Mouse (Mus musculus) lung, postnatal 0 days (tissue): Measurements from ENCODE around the gene Camta1. TPM values are rescaled to one million over a fixed set of nuclear protein-coding genes. Genes with fewer than 3 reads are reported as not detected.

Experiments used
- ATAC-seq: fragments of 200-750 bp; cut with Nextera tagmentation; 2 replicates; pipeline ENCODE4 v1.8.0; 2017; ENCODE audit warnings: moderate library complexity
- DNase-seq: peaks from one replicate; pipeline ENCODE4 v3.0.0-alpha.2; 2016; ENCODE audit warnings: low spot score
- H3K27ac ChIP-seq: fragments of 300-500 bp; sonication (generic); 2 replicates; pipeline ENCODE4 v1.5.1; 2014; ENCODE audit warnings: antibody characterized with exemption, mild to moderate bottlenecking, low read length, mixed read lengths
- H3K27me3 ChIP-seq: fragments of 300-500 bp; sonication (generic); replicated peaks from 2 replicates; pipeline ENCODE4 v1.6.1; 2014; ENCODE audit warnings: low read length, mixed read lengths; ENCODE audit not compliant: insufficient read depth
- H3K36me3 ChIP-seq: fragments of 300-500 bp; sonication (generic); 2 replicates; pipeline ENCODE4 v1.6.1; 2014; ENCODE audit warnings: low read length, mixed read lengths; ENCODE audit not compliant: insufficient read depth
- H3K4me1 ChIP-seq: fragments of 300-500 bp; sonication (generic); 2 replicates; pipeline ENCODE4 v1.6.1; 2014; ENCODE audit warnings: antibody characterized with exemption, low read depth, low read length, mixed read lengths; ENCODE audit not compliant: insufficient read depth
- H3K4me2 ChIP-seq: fragments of 300-500 bp; sonication (generic); replicated peaks from 2 replicates; pipeline ENCODE4 v1.6.1; 2014; ENCODE audit warnings: low read depth, mild to moderate bottlenecking, low read length, moderate library complexity, mixed read lengths
- H3K4me3 ChIP-seq: fragments of 300-500 bp; sonication (generic); 2 replicates; pipeline ENCODE4 v1.5.1; 2014; ENCODE audit warnings: low read depth, low read length
- H3K9ac ChIP-seq: fragments of 300-500 bp; sonication (generic); replicated peaks from 2 replicates; pipeline ENCODE4 v1.6.1; 2014; ENCODE audit warnings: low read depth, mild to moderate bottlenecking
- H3K9me3 ChIP-seq: fragments of 300-500 bp; sonication (generic); 2 replicates; pipeline ENCODE4 v1.6.1; 2016; ENCODE audit warnings: low read length, mixed read lengths
- CTCF ChIP-seq: IDR thresholded peaks from 2 replicates; pipeline ENCODE4 v1.5.1; 2016; ENCODE audit warnings: antibody characterized with exemption, mild to moderate bottlenecking
- EP300 ChIP-seq: IDR thresholded peaks from 2 replicates; pipeline ENCODE4 v1.6.1; 2016; ENCODE audit warnings: antibody characterized with exemption, mild to moderate bottlenecking, control low read depth
- WGBS: fragments of 180-500 bp; shearing (Covaris S2); extraction: QIAGEN DNeasy Blood & Tissue Kit; methylation state at CpG from one replicate; pipeline ENCODE4 v1.1.7; 2014; 5-methylcytosine and 5-hydroxymethylcytosine counted together
- polyA plus RNA-seq: library from polyadenylated mRNA; unstranded; fragments of >200 nt; fragmentation: Nextera tagmentation; extraction: Ambion mirVana; gene quantifications from 2 replicates; pipeline ENCODE4 v1.2.1, GENCODE M21; 2015

Gene Camta1
- polyA plus RNA-seq, 1 experiment from 2014 or later = 86.4 TPM

DNA sequence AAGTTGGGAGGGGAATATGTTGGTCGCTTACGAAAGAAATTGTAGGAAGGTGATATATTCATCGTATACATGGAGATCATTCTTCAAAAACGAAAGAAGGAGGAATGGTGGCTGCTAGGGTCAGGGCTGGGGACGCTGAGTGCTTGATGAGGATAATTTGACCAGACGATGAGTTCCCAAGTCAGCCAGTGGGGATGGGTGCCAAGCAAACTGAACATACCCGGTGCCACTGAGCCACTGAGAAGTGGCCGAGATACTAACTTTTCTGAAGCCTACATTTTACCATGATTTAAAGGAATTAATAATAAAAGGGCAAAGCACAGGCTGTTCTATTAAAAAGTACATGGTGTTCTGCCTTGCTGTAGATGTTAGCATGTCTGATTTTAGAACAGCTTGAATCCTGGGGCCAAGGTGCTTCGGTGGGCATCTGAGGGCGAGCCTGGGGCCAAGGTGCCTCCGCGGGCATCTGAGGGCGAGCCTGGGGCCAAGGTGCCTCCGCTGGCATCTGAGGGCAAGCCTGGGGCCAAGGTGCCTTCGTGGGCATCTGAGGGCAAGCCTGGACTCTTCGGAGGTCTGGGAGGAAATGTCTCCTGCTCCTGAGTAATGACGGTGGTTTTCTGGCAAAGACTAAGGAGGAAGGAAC lies 40.5 kb upstream of the Camta1 start:
- peaks cover 12% of the 10 kb centered on the region for H3K4me1 ChIP-seq
- TF ChIP-seq CTCF = no peak
- ATAC-seq = peak; percentile 13; the same call in 1 of the 2 replicates
- DNase-seq = peak; percentile 25
- H3K9ac ChIP-seq = no peak overlapping the region
- no peaks in the 10 kb centered on the region for H3K27me3 ChIP-seq
- no peak overlapping the region for H3K4me3 ChIP-seq
- H3K9me3 ChIP-seq = no peaks in the 10 kb centered on the region
- H3K4me2 ChIP-seq = no peak overlapping the region
- peak overlapping the region; percentile 64; the same call in 1 of the 2 replicates for H3K27ac ChIP-seq
- WGBS = 69% methylated on average over 17 of the region's 17 CpGs
- no peaks in the 10 kb centered on the region for H3K36me3 ChIP-seq

DNA sequence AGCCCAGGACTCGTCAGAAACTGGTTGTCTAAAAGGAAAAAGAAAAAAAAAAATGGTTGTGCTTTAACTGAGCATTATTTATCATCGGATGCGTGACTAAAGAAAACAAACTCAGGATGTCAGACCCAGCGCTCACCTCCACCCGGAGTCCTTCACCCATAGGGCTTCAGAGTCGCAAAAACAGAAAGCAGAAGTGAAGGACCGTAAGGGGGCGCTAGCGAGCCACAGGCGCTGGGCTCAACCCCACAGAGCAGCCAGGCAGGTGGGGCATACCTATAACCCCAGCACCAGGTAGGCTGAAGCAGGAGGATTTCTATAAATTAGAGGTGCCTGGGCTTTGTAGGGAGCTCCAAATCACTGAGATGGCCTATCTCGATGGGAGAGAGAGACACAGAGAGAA lies 39.7 kb upstream of the Camta1 start:
- 44% methylated on average over 11 of the region's 11 CpGs for WGBS
- DNase-seq (no peak), ATAC-seq (no peak)
- peaks cover 12% of the 10 kb centered on the region for H3K4me1 ChIP-seq
- H3K9ac ChIP-seq = no peak overlapping the region
- no peak overlapping the region for H3K4me3 ChIP-seq
- H3K36me3 ChIP-seq = no peaks in the 10 kb centered on the region
- H3K9me3 ChIP-seq = no peaks in the 10 kb centered on the region
- H3K4me2 ChIP-seq = no peak overlapping the region
- no peaks in the 10 kb centered on the region for H3K27me3 ChIP-seq
- H3K27ac ChIP-seq = 0 out of 2 replicates have a peak overlapping the region, but pooled peaks have one; percentile 64
- TF ChIP-seq EP300 (no peak), CTCF (peak; percentile 41)

DNA sequence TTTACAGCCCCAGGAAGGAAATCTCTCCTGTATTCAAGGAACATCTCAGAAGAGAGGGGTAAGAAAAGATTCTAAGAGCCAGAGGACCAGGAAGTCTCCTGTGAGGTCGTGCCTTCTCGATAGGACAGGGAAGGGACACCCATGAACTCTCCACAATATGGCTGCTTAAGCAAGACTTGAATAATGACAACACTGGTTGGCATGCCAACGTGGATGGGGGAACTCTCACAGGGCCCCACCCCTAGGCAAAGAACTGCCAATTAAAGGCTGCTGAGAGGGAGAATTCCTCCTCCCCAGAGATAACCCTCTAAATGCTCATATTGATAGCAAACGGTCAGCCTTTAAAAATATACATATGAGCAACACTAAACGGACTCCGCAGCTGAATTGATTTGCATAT lies 39.1 kb upstream of the Camta1 start:
- no peaks in the 10 kb centered on the region for H3K36me3 ChIP-seq
- 78% methylated on average over 6 of the region's 6 CpGs for WGBS
- peaks cover 12% of the 10 kb centered on the region for H3K4me1 ChIP-seq
- H3K4me2 ChIP-seq = no peak overlapping the region
- no peaks in the 10 kb centered on the region for H3K9me3 ChIP-seq
- no peak overlapping the region for H3K9ac ChIP-seq
- ATAC-seq (no peak), DNase-seq (no peak)
- H3K27ac ChIP-seq = no peak overlapping the region
- no peak overlapping the region for H3K4me3 ChIP-seq
- H3K27me3 ChIP-seq = no peaks in the 10 kb centered on the region
- no peak for TF ChIP-seq CTCF
- TF ChIP-seq EP300 = no peak

DNA sequence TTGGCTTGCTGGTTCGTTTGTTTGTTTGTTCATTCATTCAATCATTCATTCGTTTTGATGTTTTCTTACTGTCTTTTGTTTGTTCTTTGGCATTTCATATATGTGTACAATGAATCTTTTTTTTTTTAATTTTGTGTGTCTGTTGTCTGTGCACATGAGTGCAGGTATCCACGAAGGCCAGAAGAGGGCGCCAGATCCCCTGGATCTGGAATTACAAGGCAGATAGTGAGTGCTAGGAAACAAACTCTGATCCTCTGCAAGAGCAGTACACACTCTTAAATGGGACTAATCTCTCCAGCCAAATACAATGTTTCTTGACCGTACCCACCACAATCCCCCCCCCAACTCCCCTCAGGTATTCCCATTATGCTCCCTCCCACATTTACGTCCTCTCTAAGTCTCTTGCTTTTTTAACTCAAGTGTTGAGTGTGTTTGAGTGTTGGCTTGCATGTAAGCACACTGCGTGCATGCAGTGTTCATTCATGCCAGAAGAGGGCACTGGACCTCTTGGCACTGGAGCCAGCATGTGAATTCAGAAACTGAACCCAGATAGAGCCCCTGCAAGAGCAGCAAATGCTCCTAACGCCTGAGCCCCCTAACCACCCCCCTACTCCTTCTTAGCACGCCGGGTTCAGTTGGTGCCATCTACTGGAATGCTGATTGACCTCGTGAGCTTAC lies 38.2 kb upstream of the Camta1 start:
- no peak overlapping the region for H3K4me2 ChIP-seq
- WGBS = 66% methylated on average over 11 of the region's 11 CpGs
- H3K9me3 ChIP-seq = no peaks in the 10 kb centered on the region
- H3K4me1 ChIP-seq = peaks cover 12% of the 10 kb centered on the region
- TF ChIP-seq CTCF (peak; percentile 60), EP300 (no peak)
- H3K9ac ChIP-seq = no peak overlapping the region
- H3K27me3 ChIP-seq = no peaks in the 10 kb centered on the region
- no peaks in the 10 kb centered on the region for H3K36me3 ChIP-seq
- no peak overlapping the region for H3K27ac ChIP-seq
- DNase-seq (no peak), ATAC-seq (no peak)
- H3K4me3 ChIP-seq = no peak overlapping the region

DNA sequence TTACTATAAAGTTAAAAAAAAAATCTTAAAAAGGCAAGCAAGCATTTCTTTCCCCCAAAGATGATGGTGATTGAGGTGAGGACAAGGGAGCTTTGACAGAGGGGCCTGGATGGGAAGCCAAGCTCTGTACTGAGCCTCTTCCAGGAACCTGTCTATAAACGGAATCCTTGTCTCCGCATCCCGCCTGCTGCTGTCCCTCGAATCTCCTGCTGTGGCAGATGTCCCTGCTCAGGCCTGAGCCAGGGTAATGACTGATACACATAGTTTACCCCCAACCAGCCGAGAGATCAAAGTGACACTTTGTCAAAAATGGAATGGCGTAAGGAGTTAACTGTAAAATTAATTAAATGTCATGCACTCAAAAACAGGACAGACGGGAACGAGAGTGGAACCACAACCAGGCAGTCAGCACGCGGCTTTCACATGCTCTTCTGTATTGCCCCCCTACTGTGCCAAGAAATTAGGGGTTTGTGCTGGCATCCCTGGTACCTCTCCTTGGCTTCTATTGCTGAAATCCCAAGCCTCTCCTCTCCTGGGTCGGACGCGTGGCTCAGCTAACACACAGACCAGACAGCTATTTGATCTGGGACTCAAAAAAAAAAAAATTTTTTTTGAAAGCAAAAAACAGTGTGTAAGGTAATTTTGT lies 37.0 kb upstream of the Camta1 start:
- Histone ChIP-seq H3K4me1 (peaks cover 12% of the 10 kb centered on the region), H3K27me3 (no peaks in the 10 kb centered on the region)
- WGBS = 46% methylated on average over 13 of the region's 13 CpGs

DNA sequence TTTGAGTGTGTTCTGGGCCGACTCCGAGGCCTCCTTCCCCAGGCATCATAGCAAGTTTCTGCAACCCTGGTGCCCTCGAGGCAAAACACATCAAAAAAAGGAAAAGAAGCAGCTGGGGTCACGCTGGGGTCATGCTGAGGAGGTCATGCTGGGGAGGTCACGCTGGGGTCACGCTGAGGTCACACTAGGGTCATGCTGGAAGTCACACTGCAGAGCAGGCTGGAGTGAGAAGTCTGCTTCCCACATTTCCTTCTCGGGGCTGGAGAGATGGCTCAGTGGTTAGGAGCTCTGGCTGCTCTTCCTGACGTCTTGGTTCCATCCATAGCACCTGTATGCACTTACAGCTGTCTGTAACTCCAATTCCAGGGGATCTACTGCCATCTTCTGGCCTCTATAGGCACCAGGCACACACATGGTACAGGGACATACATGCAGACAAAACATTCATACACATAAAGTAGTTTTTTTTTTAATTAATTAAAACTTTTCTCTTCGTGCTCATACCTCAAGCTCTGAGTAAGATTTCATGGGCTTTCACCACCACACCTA lies 35.5 kb upstream of the Camta1 start:
- TF ChIP-seq CTCF = peak; percentile 15
- TF ChIP-seq EP300 = no peak
- ATAC-seq = no peak
- H3K9me3 ChIP-seq = no peaks in the 10 kb centered on the region
- no peak overlapping the region for H3K27ac ChIP-seq
- 75% methylated on average over 9 of the region's 9 CpGs for WGBS
- no peak overlapping the region for H3K4me3 ChIP-seq
- H3K36me3 ChIP-seq = no peaks in the 10 kb centered on the region
- DNase-seq = no peak
- no peaks in the 10 kb centered on the region; the same call in 1 of the 2 replicates for H3K4me1 ChIP-seq
- no peaks in the 10 kb centered on the region for H3K27me3 ChIP-seq
- no peak overlapping the region for H3K4me2 ChIP-seq
- H3K9ac ChIP-seq = no peak overlapping the region

More for the DNA sequence above, 37.0 kb upstream of the Camta1 start:
- Histone ChIP-seq H3K9ac (no peak overlapping the region), H3K9me3 (no peaks in the 10 kb centered on the region), H3K27ac (no peak overlapping the region), H3K4me3 (no peak overlapping the region), H3K36me3 (no peaks in the 10 kb centered on the region), H3K4me2 (no peak overlapping the region)
- ATAC-seq = peak; percentile 16; the same call in 1 of the 2 replicates
- peak; percentile 40 for DNase-seq
- TF ChIP-seq CTCF (no peak), EP300 (peak; percentile 30; the same call in 1 of the 2 replicates)
